Mouse (Mus musculus) liver, embryonic 14.5 days (tissue): ENCODE data around the gene Olfr1411. TPM values are rescaled to one million over a fixed set of nuclear protein-coding genes. Genes with fewer than 3 reads are reported as not detected.
A peak's percentile ranks its signal among the peaks of the same experiment; 100 is the strongest.

Source experiments
- ATAC-seq: fragments of 200-750 bp; cut with Nextera tagmentation; 2 replicates; pipeline ENCODE4 v1.8.0; 2017; ENCODE audit warnings: moderate number of reproducible peaks, mild to moderate bottlenecking, moderate library complexity; ENCODE audit not compliant: insufficient read depth
- DNase-seq, 3 experiments: peaks; one replicate each; pipeline ENCODE4 v3.0.0-alpha.2; 2012 to 2013; ENCODE audit warnings: low read depth in 3 of 3, low spot score in 3 of 3
- H3K27ac ChIP-seq: fragments of 300-500 bp; sonication (generic); 2 replicates; pipeline ENCODE4 v1.5.1; 2014; ENCODE audit warnings: moderate library complexity, mild to moderate bottlenecking, control low read depth, inconsistent platforms
- H3K27me3 ChIP-seq: fragments of 300-500 bp; sonication (generic); 2 replicates; pipeline ENCODE4 v1.6.1; 2014; ENCODE audit warnings: mild to moderate bottlenecking, low read length, moderate library complexity; ENCODE audit not compliant: control insufficient read depth, insufficient read depth
- H3K36me3 ChIP-seq: fragments of 300-500 bp; sonication (generic); replicated peaks from 2 replicates; pipeline ENCODE4 v1.6.1; 2014; ENCODE audit warnings: low read depth; ENCODE audit not compliant: control insufficient read depth, insufficient read depth
- H3K4me1 ChIP-seq, 2 experiments: fragments of 200-500 bp in 1 of 2; fragments of 300-500 bp in 1 of 2; sonication (generic) in 1 of 2; replicated peaks; 2 replicates each; pipeline ENCODE4 v1.6.1; 2012 to 2014; ENCODE audit warnings: antibody characterized with exemption in 1 of 2, inconsistent platforms in 1 of 2, low read length in 1 of 2; ENCODE audit not compliant: control insufficient read depth in 2 of 2, insufficient read depth in 2 of 2
- H3K4me2 ChIP-seq: fragments of 300-500 bp; sonication (generic); 2 replicates; pipeline ENCODE4 v1.6.1; 2014; ENCODE audit warnings: low read depth, mild to moderate bottlenecking, control low read depth, moderate library complexity
- H3K4me3 ChIP-seq, 2 experiments: fragments of 200-500 bp in 1 of 2; fragments of 300-500 bp in 1 of 2; sonication (generic) in 1 of 2; 2 replicates each; pipeline ENCODE4 v1.5.1; 2012 to 2014; ENCODE audit warnings: low read depth in 2 of 2, low read length in 2 of 2, mild to moderate bottlenecking in 2 of 2, control low read depth in 1 of 2, inconsistent platforms in 1 of 2, moderate library complexity in 1 of 2; ENCODE audit not compliant: insufficient read depth in 1 of 2
- H3K9ac ChIP-seq: fragments of 300-500 bp; sonication (generic); replicated peaks from 2 replicates; pipeline ENCODE4 v1.6.1; 2014; ENCODE audit warnings: mild to moderate bottlenecking, control low read depth, moderate library complexity
- H3K9me3 ChIP-seq: fragments of 300-500 bp; sonication (generic); 2 replicates; pipeline ENCODE4 v1.6.1; 2016; ENCODE audit warnings: low read length, mixed read lengths; ENCODE audit not compliant: control insufficient read depth
- CTCF ChIP-seq: IDR thresholded peaks from 2 replicates; pipeline ENCODE4 v1.5.1; 2016; ENCODE audit warnings: antibody characterized with exemption, low read depth, control low read depth
- EP300 ChIP-seq: IDR thresholded peaks from 2 replicates; pipeline ENCODE4 v1.6.1; 2016; ENCODE audit warnings: antibody characterized with exemption, low read depth
- WGBS: fragments of 180-500 bp; shearing (Covaris S2); extraction: QIAGEN DNeasy Blood & Tissue Kit; methylation state at CpG from one replicate; pipeline ENCODE4 v1.1.7; 2014; ENCODE audit not compliant: insufficient replicate concordance; 5-methylcytosine and 5-hydroxymethylcytosine counted together
- polyA plus RNA-seq, 2 experiments: library from polyadenylated mRNA; depleted of rRNA in 1 of 2; stranded (reverse) in 1 of 2; unstranded in 1 of 2; fragments of >200 nt; fragmentation: Nextera tagmentation in 1 of 2; extraction: Ambion mirVana in 1 of 2; gene quantifications; 2 replicates each; pipeline versions ENCODE4 v1.2.1 to v1.2.3; 2012 to 2014

The Olfr1411 gene
- polyA plus RNA-seq, 2 experiments = not detected

DNA sequence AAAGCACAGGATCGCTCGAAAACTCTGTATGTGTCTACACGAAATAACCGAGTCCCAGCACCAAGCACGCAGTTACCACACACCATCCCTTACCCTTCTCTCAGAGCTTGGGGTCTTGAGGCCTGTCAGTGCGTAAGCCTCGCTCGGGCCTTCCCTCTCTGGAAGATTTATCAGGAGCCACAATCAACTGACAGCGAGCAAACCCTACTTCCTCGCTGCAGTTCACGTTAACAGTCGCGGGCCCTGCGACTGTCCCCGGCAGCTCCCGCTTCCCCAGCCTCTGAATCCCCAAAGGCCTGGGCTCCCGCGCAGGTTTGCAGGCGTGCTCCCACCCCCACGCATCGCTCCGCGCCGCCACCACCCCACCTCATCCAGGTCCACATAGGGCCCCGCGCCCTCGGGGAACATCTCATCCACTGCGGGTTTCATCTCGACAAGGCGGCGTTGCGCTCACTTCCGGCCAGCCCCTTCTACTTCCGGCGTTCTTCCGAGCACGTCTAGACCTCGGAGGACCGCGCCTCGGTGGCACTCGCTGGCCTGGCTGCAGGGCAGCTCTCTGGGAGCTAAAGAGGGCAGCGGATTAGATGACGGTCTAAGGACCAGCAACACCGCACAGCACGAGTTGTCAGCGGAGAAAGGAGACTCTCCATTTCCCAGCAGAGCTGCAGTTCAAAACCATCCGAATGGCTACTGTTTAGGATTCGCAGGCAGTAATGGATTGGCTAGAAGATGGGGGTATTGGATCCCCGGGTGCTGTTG is 47.5 kb downstream of the Olfr1411 start, which contains the start of gene Cops9:
Gene Cops9, minus strand, starts transcription at position 472 of the 759 bp plus-strand sequence.
- Histone ChIP-seq H3K4me1 (peaks cover 0 to 12% of the 10 kb centered on the region in 2 experiments; a peak in 2 of 4 replicates), H3K27ac (no peak within 1 kb of the TSS; the same call in 1 of the 2 replicates), H3K27me3 (no peaks in the 10 kb centered on the region), H3K4me3 (peak within 1 kb of the TSS; percentile 79 to 95), H3K36me3 (no peaks in the 10 kb centered on the region), H3K4me2 (peak within 1 kb of the TSS; percentile 82), H3K9me3 (no peaks in the 10 kb centered on the region), H3K9ac (peak within 1 kb of the TSS; percentile 64)
- ATAC-seq (peak; percentile 86), DNase-seq (peak; percentile 70 to 76 (median 74))
- 2% methylated on average over 50 of the region's 50 CpGs for WGBS
- no peak for TF ChIP-seq CTCF
- TF ChIP-seq EP300 = no peak

DNA sequence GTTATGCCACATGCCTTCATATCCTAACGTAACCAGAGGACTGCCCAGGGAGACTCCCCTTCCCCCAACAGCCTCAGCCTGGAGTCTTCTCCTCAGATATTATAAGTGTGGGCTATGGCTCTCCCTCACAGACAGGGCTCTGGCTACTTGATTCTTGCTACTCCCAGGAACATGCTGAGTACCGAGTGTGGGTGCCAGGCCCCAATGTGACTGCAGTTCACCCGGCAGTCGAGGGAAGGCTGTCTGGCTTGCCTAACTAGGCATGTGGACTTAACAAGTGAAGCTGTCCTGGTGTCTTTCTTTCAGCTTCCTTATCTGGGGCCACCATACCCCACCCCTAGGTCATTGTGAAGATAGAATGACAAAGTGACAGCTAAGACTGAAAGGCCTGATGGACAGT is 49.5 kb downstream of the Olfr1411 start:
- TF ChIP-seq CTCF (no peak), EP300 (no peak)
- Histone ChIP-seq H3K9me3 (no peaks in the 10 kb centered on the region), H3K4me1 (peaks cover 0 to 18% of the 10 kb centered on the region in 2 experiments; a peak in 2 of 4 replicates), H3K27ac (no peak overlapping the region), H3K27me3 (no peaks in the 10 kb centered on the region), H3K4me3 (no peak overlapping the region), H3K36me3 (no peaks in the 10 kb centered on the region), H3K4me2 (no peak overlapping the region), H3K9ac (no peak overlapping the region)
- 60% methylated on average over 4 of the region's 4 CpGs for WGBS
- ATAC-seq = no peak
- no peak for DNase-seq

DNA sequence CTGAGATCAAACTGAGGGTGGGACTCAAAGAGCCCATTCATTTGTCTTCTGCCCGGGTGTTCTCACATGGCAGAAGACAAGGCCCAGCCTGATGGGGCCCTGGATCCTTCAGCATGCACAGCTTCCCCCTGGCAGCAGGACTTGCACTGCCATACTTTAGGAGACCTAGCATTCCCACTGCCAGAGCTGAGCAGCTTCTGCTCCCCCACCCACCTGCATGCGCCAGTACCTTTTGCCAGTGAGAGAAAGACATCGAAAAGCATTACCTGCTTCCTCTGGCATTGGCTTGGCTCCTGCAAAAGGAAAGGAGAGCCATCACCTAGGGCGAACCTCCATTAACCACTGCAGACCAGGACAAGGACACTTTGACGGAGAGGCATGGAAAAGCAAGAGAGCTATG is 50.7 kb downstream of the Olfr1411 start:
- Histone ChIP-seq H3K27ac (no peak overlapping the region), H3K4me2 (no peak overlapping the region), H3K9me3 (no peaks in the 10 kb centered on the region), H3K9ac (no peak overlapping the region), H3K4me3 (no peak overlapping the region), H3K36me3 (no peaks in the 10 kb centered on the region), H3K4me1 (peaks cover 0 to 18% of the 10 kb centered on the region in 2 experiments; a peak in 2 of 4 replicates), H3K27me3 (no peaks in the 10 kb centered on the region)
- TF ChIP-seq CTCF (no peak), EP300 (no peak)
- ATAC-seq (no peak), DNase-seq (no peak)
- WGBS = 62% methylated on average over 5 of the region's 5 CpGs

DNA sequence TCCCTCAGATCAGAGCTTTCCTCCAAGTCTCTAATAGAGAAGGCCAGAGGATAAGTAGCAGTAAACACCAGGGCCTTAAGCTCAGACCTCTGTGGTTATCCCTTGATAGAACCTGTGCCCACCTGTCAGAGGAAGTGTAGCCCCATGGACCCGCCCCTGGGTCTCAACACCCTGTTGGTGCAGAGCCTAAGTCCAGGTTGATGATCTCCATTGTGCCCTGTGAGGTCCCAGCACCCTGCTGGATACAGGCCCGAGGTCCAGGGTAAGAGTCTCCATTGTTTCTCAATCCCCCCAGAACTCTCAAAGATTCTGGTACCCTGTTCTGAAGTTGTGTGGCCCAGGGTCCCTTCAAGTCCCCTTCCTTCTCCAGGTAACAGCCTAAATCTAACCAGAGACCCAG is 51.9 kb downstream of the Olfr1411 start:
- Histone ChIP-seq H3K4me2 (no peak overlapping the region), H3K27me3 (no peaks in the 10 kb centered on the region), H3K36me3 (no peaks in the 10 kb centered on the region), H3K4me1 (peaks cover 0 to 11% of the 10 kb centered on the region in 2 experiments; a peak in 2 of 4 replicates), H3K27ac (no peak overlapping the region), H3K4me3 (no peak overlapping the region), H3K9me3 (no peaks in the 10 kb centered on the region), H3K9ac (no peak overlapping the region)
- WGBS = 32% methylated on average over 2 of the region's 2 CpGs
- no peak for DNase-seq
- TF ChIP-seq EP300 (no peak), CTCF (no peak)
- no peak for ATAC-seq

DNA sequence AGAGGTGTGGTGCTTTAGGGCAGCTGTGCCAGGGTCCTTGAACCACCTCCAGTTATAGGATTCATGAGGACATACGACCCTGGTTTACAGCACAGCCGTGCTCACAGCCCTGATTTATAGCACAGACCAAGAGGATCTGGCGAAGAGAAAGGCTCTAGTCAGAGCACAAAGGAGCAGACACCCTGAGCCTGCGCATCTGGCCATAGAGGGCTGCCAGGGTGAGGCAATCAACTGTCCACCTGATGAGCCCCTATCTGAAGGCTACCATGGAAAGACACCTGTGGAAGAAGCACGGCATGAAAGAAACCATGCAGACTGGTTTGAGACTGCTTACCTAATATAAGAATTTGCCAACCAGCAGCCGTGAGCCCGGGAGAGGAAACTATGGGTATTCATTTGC is 52.4 kb downstream of the Olfr1411 start:
- TF ChIP-seq CTCF = no peak
- ATAC-seq = no peak
- Histone ChIP-seq H3K9ac (no peak overlapping the region), H3K4me1 (peaks cover 0 to 11% of the 10 kb centered on the region in 2 experiments; a peak in 2 of 4 replicates), H3K4me3 (no peak overlapping the region), H3K27me3 (no peaks in the 10 kb centered on the region), H3K27ac (no peak overlapping the region), H3K36me3 (no peaks in the 10 kb centered on the region), H3K9me3 (no peaks in the 10 kb centered on the region), H3K4me2 (no peak overlapping the region)
- DNase-seq = no peak
- 61% methylated on average over 7 of the region's 7 CpGs for WGBS
